Mouse (Mus musculus) heart, postnatal 0 days (tissue): Measurements from ENCODE around the gene Fhad1.

Experiments
- CTCF ChIP-seq: IDR thresholded peaks from 2 replicates; pipeline ENCODE4 v1.5.1; 2016; ENCODE audit warnings: antibody characterized with exemption, control low read depth, low read depth
- EP300 ChIP-seq: IDR thresholded peaks from 2 replicates; pipeline ENCODE4 v1.6.1; 2016; ENCODE audit warnings: antibody characterized with exemption, low read depth

- TF ChIP-seq CTCF (no peak), EP300 (no peak)
These were observed 112.4 kb downstream of the Fhad1 start for GRCm38 (mm10) chr4:141902479-141902858.
